Mouse (Mus musculus) midbrain, embryonic 11.5 days (tissue): ENCODE data around the gene R3hdm2. TPM values are rescaled to one million over a fixed set of nuclear protein-coding genes. Genes with fewer than 3 reads are reported as not detected.

Experiments
- ATAC-seq: fragments of 200-750 bp; cut with Nextera tagmentation; 2 replicates; pipeline ENCODE4 v1.8.0; 2017; ENCODE audit warnings: moderate TSS enrichment, moderate library complexity; ENCODE audit not compliant: low FRiP score
- DNase-seq: peaks from one replicate; pipeline ENCODE4 v3.0.0; 2015; ENCODE audit warnings: low spot score; ENCODE audit errors: missing footprints
- H3K27ac ChIP-seq: fragments of 300-500 bp; sonication (generic); 2 replicates; pipeline ENCODE4 v1.5.1; 2014; ENCODE audit warnings: low read depth, low read length
- H3K27me3 ChIP-seq: fragments of 300-500 bp; sonication (generic); 2 replicates; pipeline ENCODE4 v1.6.1; 2014; ENCODE audit warnings: mild to moderate bottlenecking, low read length, moderate library complexity, mixed read lengths; ENCODE audit not compliant: control insufficient read depth, insufficient read depth
- H3K36me3 ChIP-seq: fragments of 300-500 bp; sonication (generic); 2 replicates; pipeline ENCODE4 v1.6.1; 2014; ENCODE audit warnings: mild to moderate bottlenecking, low read length, moderate library complexity, mixed read lengths; ENCODE audit not compliant: control insufficient read depth, insufficient read depth
- H3K4me1 ChIP-seq: fragments of 300-500 bp; sonication (generic); 2 replicates; pipeline ENCODE4 v1.6.1; 2014; ENCODE audit warnings: low read length; ENCODE audit not compliant: control insufficient read depth, insufficient read depth
- H3K4me2 ChIP-seq: fragments of 300-500 bp; sonication (generic); 2 replicates; pipeline ENCODE4 v1.6.1; 2014; ENCODE audit warnings: mild to moderate bottlenecking, moderate library complexity
- H3K4me3 ChIP-seq: fragments of 300-500 bp; sonication (generic); 2 replicates; pipeline ENCODE4 v1.5.1; 2014; ENCODE audit warnings: low read depth, low read length
- H3K9ac ChIP-seq: fragments of 300-500 bp; sonication (generic); 2 replicates; pipeline ENCODE4 v1.6.1; 2014; ENCODE audit warnings: low read length
- H3K9me3 ChIP-seq: fragments of 300-500 bp; sonication (generic); 2 replicates; pipeline ENCODE4 v1.6.1; 2016; ENCODE audit warnings: low read length; ENCODE audit not compliant: control insufficient read depth
- WGBS: fragments of 180-500 bp; shearing (Covaris S2); extraction: QIAGEN DNeasy Blood & Tissue Kit; methylation state at CpG from one replicate; pipeline ENCODE4 v1.1.7; 2014; 5-methylcytosine and 5-hydroxymethylcytosine counted together
- polyA plus RNA-seq: library from polyadenylated mRNA; unstranded; fragments of >200 nt; fragmentation: Nextera tagmentation; extraction: Ambion mirVana; gene quantifications from 2 replicates; pipeline ENCODE4 v1.2.1, GENCODE M21; 2014

Gene R3hdm2
- polyA plus RNA-seq, 1 experiment from 2014 or later: 27.7 TPM

- Histone ChIP-seq H3K27me3 (no peaks in the 10 kb centered on the region), H3K9me3 (no peaks in the 10 kb centered on the region), H3K27ac (no peak overlapping the region), H3K4me3 (no peak overlapping the region), H3K4me1 (no peaks in the 10 kb centered on the region), H3K4me2 (no peak overlapping the region), H3K9ac (no peak overlapping the region), H3K36me3 (no peaks in the 10 kb centered on the region)
- ATAC-seq (no peak), DNase-seq (no peak)
- WGBS: 74% methylated on average over 4 of the region's 4 CpGs
These were observed 27.3 kb downstream of the R3hdm2 start for GRCm38 (mm10) chr10:127407391-127407790.

- no peaks in the 10 kb centered on the region for H3K36me3 ChIP-seq
- no peaks in the 10 kb centered on the region for H3K9me3 ChIP-seq
- no peak overlapping the region for H3K4me2 ChIP-seq
- H3K27me3 ChIP-seq: no peaks in the 10 kb centered on the region
- WGBS: 46% methylated on average over 5 of the region's 5 CpGs
- no peaks in the 10 kb centered on the region for H3K4me1 ChIP-seq
- no peak overlapping the region for H3K4me3 ChIP-seq
- no peak overlapping the region for H3K27ac ChIP-seq
- no peak for DNase-seq
- H3K9ac ChIP-seq: no peak overlapping the region
- ATAC-seq: no peak
These were observed 32.0 kb downstream of the R3hdm2 start for GRCm38 (mm10) chr10:127412101-127412500.

DNA sequence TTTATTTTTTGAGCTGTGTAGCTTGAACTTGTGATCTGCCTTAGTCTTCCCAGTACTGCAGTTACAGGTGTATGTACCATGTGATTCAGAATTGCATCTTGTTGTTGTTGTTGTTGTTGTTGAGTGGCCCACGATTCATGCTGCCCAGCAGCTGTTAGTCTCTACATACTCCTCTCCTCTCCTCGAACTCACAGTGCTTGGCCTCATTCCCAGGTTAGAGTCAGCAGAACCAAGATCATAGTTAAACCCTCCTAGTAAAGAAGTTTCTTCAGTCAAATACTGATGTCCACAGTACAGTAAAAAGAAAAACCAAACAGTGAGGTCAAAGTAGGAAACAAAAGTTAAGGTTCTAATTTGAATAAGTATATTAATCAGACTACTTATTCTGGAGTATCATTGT is 32.6 kb downstream of the R3hdm2 start:
- Histone ChIP-seq H3K27me3 (no peaks in the 10 kb centered on the region), H3K4me2 (no peak overlapping the region), H3K9me3 (no peaks in the 10 kb centered on the region), H3K4me3 (no peak overlapping the region), H3K27ac (no peak overlapping the region), H3K4me1 (no peaks in the 10 kb centered on the region), H3K9ac (no peak overlapping the region), H3K36me3 (no peaks in the 10 kb centered on the region)
- WGBS: 87% methylated on average over 2 of the region's 2 CpGs
- ATAC-seq (no peak), DNase-seq (no peak)

GRCm38 (mm10) chr10:127413585-127413984 is 33.5 kb downstream of the R3hdm2 start:
- 83% methylated on average over 1 of the region's 1 CpGs for WGBS
- Histone ChIP-seq H3K4me1 (no peaks in the 10 kb centered on the region), H3K4me3 (no peak overlapping the region), H3K36me3 (no peaks in the 10 kb centered on the region), H3K27me3 (no peaks in the 10 kb centered on the region), H3K4me2 (no peak overlapping the region), H3K9ac (no peak overlapping the region), H3K27ac (no peak overlapping the region), H3K9me3 (no peaks in the 10 kb centered on the region)
- ATAC-seq (no peak), DNase-seq (no peak)

GRCm38 (mm10) chr10:127414141-127414540 is 34.0 kb downstream of the R3hdm2 start:
- H3K27me3 ChIP-seq: no peaks in the 10 kb centered on the region
- WGBS: 68% methylated on average over 3 of the region's 3 CpGs
- no peak overlapping the region for H3K9ac ChIP-seq
- no peaks in the 10 kb centered on the region for H3K9me3 ChIP-seq
- DNase-seq (no peak), ATAC-seq (no peak)
- no peaks in the 10 kb centered on the region for H3K4me1 ChIP-seq
- no peak overlapping the region for H3K4me3 ChIP-seq
- no peaks in the 10 kb centered on the region for H3K36me3 ChIP-seq
- no peak overlapping the region for H3K27ac ChIP-seq
- H3K4me2 ChIP-seq: no peak overlapping the region

DNA sequence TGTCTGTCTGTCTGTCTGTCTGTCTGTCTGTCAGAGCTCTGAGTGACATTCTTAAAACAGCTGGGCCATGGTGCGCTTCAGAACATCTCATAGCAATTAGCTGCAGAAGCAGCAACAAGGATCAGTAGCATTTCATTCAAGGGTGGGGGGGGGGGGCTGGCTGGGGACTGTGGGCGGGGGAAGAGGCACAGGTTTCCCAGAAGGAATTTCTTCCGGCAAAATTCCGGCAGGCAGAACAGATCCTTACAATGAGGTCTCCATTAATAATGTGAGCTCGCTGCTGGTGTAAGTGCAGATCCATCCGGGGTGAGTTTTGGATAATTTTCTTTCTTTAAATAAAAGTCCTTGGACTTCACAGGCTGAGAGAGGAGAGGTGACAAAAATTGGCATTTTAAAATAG is 40.0 kb downstream of the R3hdm2 start:
- Histone ChIP-seq H3K4me2 (no peak overlapping the region), H3K9ac (no peak overlapping the region), H3K9me3 (no peaks in the 10 kb centered on the region), H3K27me3 (no peaks in the 10 kb centered on the region), H3K27ac (no peak overlapping the region), H3K4me1 (peaks cover 13% of the 10 kb centered on the region), H3K36me3 (no peaks in the 10 kb centered on the region), H3K4me3 (no peak overlapping the region)
- DNase-seq: no peak
- no peak for ATAC-seq
- 16% methylated on average over 6 of the region's 6 CpGs for WGBS

- DNase-seq (peak; percentile 84), ATAC-seq (peak; percentile 58; the same call in 1 of the 2 replicates)
- no peaks in the 10 kb centered on the region for H3K36me3 ChIP-seq
- H3K9me3 ChIP-seq: no peaks in the 10 kb centered on the region
- 14% methylated on average over 9 of the region's 9 CpGs for WGBS
- no peaks in the 10 kb centered on the region for H3K27me3 ChIP-seq
- no peak overlapping the region for H3K4me3 ChIP-seq
- H3K9ac ChIP-seq: no peak overlapping the region
- H3K4me1 ChIP-seq: peaks cover 13% of the 10 kb centered on the region
- peak overlapping the region; percentile 17; the same call in 1 of the 2 replicates for H3K4me2 ChIP-seq
- H3K27ac ChIP-seq: no peak overlapping the region
These were observed 40.7 kb downstream of the R3hdm2 start for GRCm38 (mm10) chr10:127420676-127421353.

DNA sequence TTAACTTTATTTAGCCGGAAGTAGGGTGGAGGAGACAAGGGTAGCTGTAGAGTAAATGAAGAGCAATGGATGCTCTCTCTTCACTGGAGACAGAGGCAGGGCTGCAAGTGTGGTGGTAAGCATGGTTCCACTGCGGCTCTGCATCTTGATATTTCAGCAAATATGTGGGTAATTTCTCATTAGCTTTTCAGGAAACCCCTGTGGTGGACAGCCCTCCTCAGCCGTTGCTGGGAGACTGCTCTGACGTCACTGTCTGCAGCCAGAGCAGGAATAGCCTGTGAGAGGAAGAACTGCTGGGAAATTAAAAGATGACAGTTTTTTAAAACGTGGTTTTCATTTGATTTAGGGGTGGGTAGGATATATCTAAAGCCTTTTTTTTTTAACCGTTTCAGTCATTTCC is 41.9 kb downstream of the R3hdm2 start:
- Histone ChIP-seq H3K4me2 (no peak overlapping the region), H3K27me3 (no peaks in the 10 kb centered on the region), H3K4me3 (no peak overlapping the region), H3K9me3 (no peaks in the 10 kb centered on the region), H3K4me1 (peaks cover 21% of the 10 kb centered on the region), H3K9ac (no peak overlapping the region), H3K27ac (no peak overlapping the region), H3K36me3 (no peaks in the 10 kb centered on the region)
- ATAC-seq (peak; percentile 63; the same call in 1 of the 2 replicates), DNase-seq (peak; percentile 90)
- WGBS: 28% methylated on average over 6 of the region's 6 CpGs

DNA sequence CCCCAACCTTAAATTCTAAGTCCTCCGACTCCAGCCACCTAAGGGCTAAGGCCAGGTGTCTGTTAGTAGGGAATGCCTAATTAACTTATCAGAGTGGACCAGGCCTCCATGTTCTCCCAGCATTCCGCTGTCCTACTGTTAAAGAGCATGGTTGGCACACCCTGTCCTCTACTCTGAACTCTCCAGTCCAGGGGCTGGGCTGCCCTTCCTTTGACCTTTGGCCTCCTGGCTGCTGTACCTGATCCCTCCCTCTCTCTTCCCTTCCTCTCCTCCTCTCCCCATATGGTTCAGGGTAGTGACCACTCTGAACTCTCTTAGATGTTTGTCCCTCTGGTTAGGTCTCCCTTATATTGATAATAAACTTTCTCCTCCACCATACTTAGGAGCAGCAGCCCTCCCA is 45.7 kb downstream of the R3hdm2 start:
- Histone ChIP-seq H3K4me2 (no peak overlapping the region), H3K27ac (no peak overlapping the region), H3K36me3 (no peaks in the 10 kb centered on the region), H3K4me3 (no peak overlapping the region), H3K27me3 (no peaks in the 10 kb centered on the region), H3K9me3 (no peaks in the 10 kb centered on the region), H3K4me1 (peaks cover 17% of the 10 kb centered on the region), H3K9ac (no peak overlapping the region)
- ATAC-seq: no peak
- no peak for DNase-seq
- 85% methylated on average over 2 of the region's 2 CpGs for WGBS
